Mouse (Mus musculus) hindbrain, embryonic 15.5 days (tissue): Measurements from ENCODE around the gene Tctex1d2. TPM values are rescaled to one million over a fixed set of nuclear protein-coding genes. Genes with fewer than 3 reads are reported as not detected.

Experiments used
- ATAC-seq: fragments of 200-750 bp; cut with Nextera tagmentation; 2 replicates; pipeline ENCODE4 v1.8.0; 2017; ENCODE audit warnings: low read depth, moderate number of reproducible peaks, moderate TSS enrichment; ENCODE audit not compliant: low FRiP score
- H3K27ac ChIP-seq: fragments of 300-500 bp; sonication (generic); replicated peaks from 2 replicates; pipeline ENCODE4 v1.5.1; 2015; ENCODE audit warnings: mild to moderate bottlenecking, inconsistent platforms
- H3K27me3 ChIP-seq: fragments of 300-500 bp; sonication (generic); 2 replicates; pipeline ENCODE4 v1.6.1; 2015; ENCODE audit warnings: control low read depth, inconsistent platforms
- H3K36me3 ChIP-seq: fragments of 300-500 bp; sonication (generic); 2 replicates; pipeline ENCODE4 v1.6.1; 2015; ENCODE audit warnings: control low read depth, inconsistent platforms
- H3K4me1 ChIP-seq: fragments of 300-500 bp; sonication (generic); replicated peaks from 2 replicates; pipeline ENCODE4 v1.6.1; 2015; ENCODE audit warnings: control low read depth, inconsistent platforms
- H3K4me2 ChIP-seq: fragments of 300-500 bp; sonication (generic); 2 replicates; pipeline ENCODE4 v1.6.1; 2015; ENCODE audit warnings: moderate library complexity, mild to moderate bottlenecking, inconsistent platforms
- H3K4me3 ChIP-seq: fragments of 300-500 bp; sonication (generic); 2 replicates; pipeline ENCODE4 v1.5.1; 2015; ENCODE audit warnings: mild to moderate bottlenecking, inconsistent platforms
- H3K9ac ChIP-seq: fragments of 300-500 bp; sonication (generic); 2 replicates; pipeline ENCODE4 v1.6.1; 2015; ENCODE audit warnings: inconsistent platforms
- H3K9me3 ChIP-seq: fragments of 300-500 bp; sonication (generic); 2 replicates; pipeline ENCODE4 v1.6.1; 2016; ENCODE audit warnings: control low read depth, inconsistent platforms
- WGBS: fragments of 180-500 bp; shearing (Covaris S2); methylation state at CpG from one replicate; pipeline ENCODE4 v1.1.7; 2015; 5-methylcytosine and 5-hydroxymethylcytosine counted together
- polyA plus RNA-seq: library from polyadenylated mRNA; unstranded; fragments of >200 nt; fragmentation: Nextera tagmentation; extraction: Ambion mirVana; gene quantifications from 2 replicates; pipeline ENCODE4 v1.2.1, GENCODE M21; 2015

The Tctex1d2 gene
- polyA plus RNA-seq, 1 experiment from 2014 or later = 39.0 TPM

- Histone ChIP-seq H3K27me3 (no peaks in the 10 kb centered on the region), H3K4me2 (no peak overlapping the region), H3K9me3 (no peaks in the 10 kb centered on the region), H3K36me3 (peaks cover 34% of the 10 kb centered on the region), H3K4me1 (no peaks in the 10 kb centered on the region), H3K27ac (no peak overlapping the region), H3K9ac (no peak overlapping the region), H3K4me3 (no peak overlapping the region)
- ATAC-seq = no peak
- WGBS = 95% methylated on average over 1 of the region's 1 CpGs
Observed at GRCm38 (mm10) chr16:32456761-32457160, 37.3 kb downstream of the Tctex1d2 start.

GRCm38 (mm10) chr16:32457589-32458386, 38.3 kb downstream of the Tctex1d2 start:
- 74% methylated on average over 10 of the region's 10 CpGs for WGBS
- H3K27me3 ChIP-seq = no peaks in the 10 kb centered on the region
- H3K4me1 ChIP-seq = no peaks in the 10 kb centered on the region
- no peak overlapping the region for H3K4me3 ChIP-seq
- H3K4me2 ChIP-seq = no peak overlapping the region
- H3K9ac ChIP-seq = no peak overlapping the region
- H3K36me3 ChIP-seq = peaks cover 26% of the 10 kb centered on the region
- H3K27ac ChIP-seq = no peak overlapping the region
- no peak for ATAC-seq
- no peaks in the 10 kb centered on the region for H3K9me3 ChIP-seq

DNA sequence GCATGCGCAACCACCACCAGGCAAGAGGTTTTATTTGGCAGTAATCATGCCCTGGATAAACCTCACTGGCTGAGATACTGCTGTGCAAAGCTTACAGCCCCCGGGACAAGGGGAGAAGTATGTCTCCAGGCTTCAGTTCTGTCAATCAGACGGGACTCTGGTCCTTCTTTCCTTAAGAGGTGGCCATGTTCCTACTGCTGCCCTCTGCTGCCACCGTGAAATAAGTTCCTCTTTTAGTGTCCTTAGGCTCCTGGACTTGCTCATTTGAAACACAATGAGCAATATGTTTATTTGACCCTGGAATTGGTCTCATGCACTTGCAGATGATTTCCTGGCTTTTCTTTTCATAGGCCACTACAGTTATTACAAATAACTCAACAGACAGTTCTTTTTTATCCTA, 41.0 kb downstream of the Tctex1d2 start:
- 62% methylated on average over 4 of the region's 4 CpGs for WGBS
- Histone ChIP-seq H3K36me3 (peaks cover 28% of the 10 kb centered on the region), H3K9me3 (no peaks in the 10 kb centered on the region)

DNA sequence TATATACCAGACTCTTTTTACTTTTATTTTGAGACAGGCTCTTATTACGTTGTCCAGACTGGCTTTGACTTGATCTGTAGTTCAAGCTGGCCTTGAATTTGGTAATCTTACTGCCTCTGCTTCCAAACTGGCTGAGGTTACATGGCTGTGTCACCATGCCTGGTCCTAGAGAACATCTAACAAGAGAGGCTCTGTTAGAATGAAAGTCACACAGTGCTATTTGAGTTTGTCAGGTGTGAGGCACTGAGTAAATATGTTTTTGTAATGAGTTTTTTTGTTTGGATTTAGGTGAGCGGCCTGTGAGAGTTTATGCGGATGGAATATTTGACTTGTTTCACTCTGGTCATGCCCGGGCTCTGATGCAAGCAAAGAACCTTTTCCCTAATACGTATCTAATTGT, 42.2 kb downstream of the Tctex1d2 start:
- Histone ChIP-seq H3K27me3 (no peaks in the 10 kb centered on the region), H3K36me3 (peaks cover 18% of the 10 kb centered on the region), H3K4me3 (no peak overlapping the region), H3K9me3 (no peaks in the 10 kb centered on the region), H3K9ac (no peak overlapping the region), H3K4me2 (no peak overlapping the region), H3K27ac (no peak overlapping the region), H3K4me1 (no peaks in the 10 kb centered on the region)
- WGBS = 98% methylated on average over 5 of the region's 5 CpGs
- ATAC-seq = no peak

More for the DNA sequence above, 41.0 kb downstream of the Tctex1d2 start:
- H3K9ac ChIP-seq = no peak overlapping the region
- no peaks in the 10 kb centered on the region for H3K4me1 ChIP-seq
- no peak overlapping the region for H3K27ac ChIP-seq
- H3K4me3 ChIP-seq = no peak overlapping the region
- no peak for ATAC-seq
- no peaks in the 10 kb centered on the region for H3K27me3 ChIP-seq
- no peak overlapping the region for H3K4me2 ChIP-seq

GRCm38 (mm10) chr16:32462950-32463349, 43.4 kb downstream of the Tctex1d2 start:
- ATAC-seq = no peak
- Histone ChIP-seq H3K9me3 (no peaks in the 10 kb centered on the region), H3K9ac (no peak overlapping the region), H3K36me3 (peaks cover 21% of the 10 kb centered on the region), H3K4me1 (no peaks in the 10 kb centered on the region), H3K4me2 (no peak overlapping the region), H3K27me3 (no peaks in the 10 kb centered on the region), H3K27ac (no peak overlapping the region), H3K4me3 (no peak overlapping the region)
- 96% methylated on average over 16 of the region's 16 CpGs for WGBS

GRCm38 (mm10) chr16:32463426-32463825, 43.9 kb downstream of the Tctex1d2 start:
- Histone ChIP-seq H3K9ac (no peak overlapping the region), H3K4me2 (no peak overlapping the region), H3K4me3 (no peak overlapping the region), H3K27me3 (no peaks in the 10 kb centered on the region), H3K27ac (no peak overlapping the region), H3K9me3 (no peaks in the 10 kb centered on the region), H3K4me1 (no peaks in the 10 kb centered on the region), H3K36me3 (peaks cover 21% of the 10 kb centered on the region)
- 87% methylated on average over 2 of the region's 2 CpGs for WGBS
- no peak for ATAC-seq

DNA sequence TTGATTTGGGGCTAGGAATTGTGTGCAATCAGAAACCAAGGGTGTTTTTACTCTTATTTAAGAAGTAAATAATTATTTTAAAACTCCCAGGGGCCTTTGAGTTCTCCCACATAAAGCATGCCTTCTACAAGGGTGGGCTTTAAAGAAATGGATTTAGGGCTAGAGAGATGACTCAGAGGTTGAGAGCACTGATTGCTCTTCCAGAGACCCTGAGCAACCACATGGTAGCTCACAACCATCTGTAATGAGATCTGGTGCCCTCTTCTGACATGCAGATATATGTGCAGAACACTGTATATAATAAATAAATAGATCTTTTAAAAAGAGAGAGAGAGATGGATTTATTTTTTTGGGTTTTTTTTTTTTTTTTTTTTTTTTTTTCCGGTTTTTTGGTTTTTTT, 45.4 kb downstream of the Tctex1d2 start:
- no peak overlapping the region for H3K27ac ChIP-seq
- peaks cover 32% of the 10 kb centered on the region for H3K36me3 ChIP-seq
- no peak overlapping the region for H3K4me3 ChIP-seq
- H3K9me3 ChIP-seq = no peaks in the 10 kb centered on the region
- no peak for ATAC-seq
- H3K27me3 ChIP-seq = no peaks in the 10 kb centered on the region
- 0% methylated on average over 1 of the region's 1 CpGs for WGBS
- no peaks in the 10 kb centered on the region for H3K4me1 ChIP-seq
- no peak overlapping the region for H3K4me2 ChIP-seq
- no peak overlapping the region for H3K9ac ChIP-seq

- Histone ChIP-seq H3K27ac (no peak overlapping the region), H3K4me3 (no peak overlapping the region), H3K4me2 (no peak overlapping the region), H3K36me3 (peaks cover 55% of the 10 kb centered on the region), H3K9ac (no peak overlapping the region), H3K4me1 (no peaks in the 10 kb centered on the region), H3K27me3 (no peaks in the 10 kb centered on the region), H3K9me3 (no peaks in the 10 kb centered on the region)
- no peak for ATAC-seq
- WGBS = 83% methylated on average over 3 of the region's 3 CpGs
Observed at GRCm38 (mm10) chr16:32468488-32468887, 49.0 kb downstream of the Tctex1d2 start.

DNA sequence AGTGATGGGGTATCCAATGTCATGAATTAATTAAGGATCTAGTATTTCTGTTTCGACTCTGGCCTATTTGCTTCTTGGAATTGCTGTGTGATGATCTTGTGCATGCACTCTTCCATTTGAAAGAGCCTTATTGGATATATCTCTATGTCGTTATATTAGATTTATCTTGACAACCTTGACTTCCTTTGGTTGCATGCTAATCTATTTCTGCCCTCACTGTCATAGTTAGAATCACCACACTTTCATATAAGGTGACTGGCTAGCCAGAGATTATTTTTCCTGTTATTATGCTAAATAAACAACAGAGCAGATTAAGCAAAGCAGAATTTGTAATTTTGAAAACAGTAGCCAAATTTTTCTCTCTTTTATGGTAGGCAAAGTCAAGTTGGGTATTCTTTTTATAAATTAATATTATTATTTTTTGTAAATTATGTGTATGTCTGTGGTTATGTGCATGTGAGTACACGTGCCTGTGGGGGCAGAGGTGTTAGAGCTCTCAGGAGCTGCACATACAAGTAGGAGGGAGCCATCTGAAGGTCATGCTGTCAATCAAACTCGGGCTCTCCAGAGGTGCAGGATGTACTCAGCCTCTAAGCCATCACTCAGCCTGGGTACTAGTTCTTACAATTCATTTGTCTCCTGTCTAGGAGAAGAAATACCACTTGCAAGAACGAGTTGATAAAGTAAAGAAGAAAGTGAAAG, 50.1 kb downstream of the Tctex1d2 start:
- H3K9ac ChIP-seq = no peak overlapping the region
- H3K9me3 ChIP-seq = no peaks in the 10 kb centered on the region
- 84% methylated on average over 5 of the region's 5 CpGs for WGBS
- H3K4me3 ChIP-seq = no peak overlapping the region
- H3K27ac ChIP-seq = no peak overlapping the region
- H3K36me3 ChIP-seq = peaks cover 49% of the 10 kb centered on the region
- H3K27me3 ChIP-seq = no peaks in the 10 kb centered on the region
- H3K4me1 ChIP-seq = no peaks in the 10 kb centered on the region
- ATAC-seq = no peak
- H3K4me2 ChIP-seq = no peak overlapping the region

GRCm38 (mm10) chr16:32472276-32473015, 52.9 kb downstream of the Tctex1d2 start:
- ATAC-seq = no peak
- 73% methylated on average over 7 of the region's 7 CpGs for WGBS

DNA sequence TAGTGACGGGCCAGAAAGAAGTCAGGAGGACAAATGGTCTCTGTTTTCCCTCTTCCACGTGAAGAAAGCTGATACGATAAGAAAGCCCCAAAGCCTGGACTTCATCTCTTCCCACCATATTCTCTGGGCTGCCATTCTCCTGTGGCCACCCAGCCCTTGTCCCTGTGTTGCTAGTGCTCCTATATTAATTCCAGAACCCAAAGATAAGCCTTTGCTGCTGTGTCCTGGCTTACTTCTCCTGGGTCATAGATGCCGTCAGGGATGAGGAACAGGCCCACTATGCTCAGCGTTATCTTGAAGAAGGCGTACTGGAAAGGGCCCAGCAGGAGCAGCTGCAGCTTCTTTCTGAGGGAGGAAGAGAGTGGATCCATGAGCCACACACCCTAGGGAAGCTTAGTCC, 57.8 kb downstream of the Tctex1d2 start:
- Histone ChIP-seq H3K27ac (no peak overlapping the region), H3K9ac (no peak overlapping the region), H3K27me3 (no peaks in the 10 kb centered on the region), H3K9me3 (no peaks in the 10 kb centered on the region), H3K4me1 (no peaks in the 10 kb centered on the region), H3K4me2 (no peak overlapping the region), H3K36me3 (peaks cover 7% of the 10 kb centered on the region; the same call in 1 of the 2 replicates), H3K4me3 (no peak overlapping the region)
- WGBS = 86% methylated on average over 6 of the region's 6 CpGs
- no peak for ATAC-seq

More at GRCm38 (mm10) chr16:32472276-32473015, 52.9 kb downstream of the Tctex1d2 start:
- H3K9ac ChIP-seq = no peak overlapping the region
- H3K36me3 ChIP-seq = peaks cover 43% of the 10 kb centered on the region
- H3K4me2 ChIP-seq = no peak overlapping the region
- no peak overlapping the region for H3K27ac ChIP-seq
- no peaks in the 10 kb centered on the region for H3K4me1 ChIP-seq
- H3K27me3 ChIP-seq = no peaks in the 10 kb centered on the region
- H3K9me3 ChIP-seq = no peaks in the 10 kb centered on the region
- H3K4me3 ChIP-seq = no peak overlapping the region
